Mouse (Mus musculus): ENCODE results near the gene Mta1.

The Mta1 gene

GRCm38 (mm10) chr12:113133861-113134403 is 35.9 kb downstream of the Mta1 start:
- DNase-seq (ENCODE audit: low read depth, low spot score) = no peak

DNA sequence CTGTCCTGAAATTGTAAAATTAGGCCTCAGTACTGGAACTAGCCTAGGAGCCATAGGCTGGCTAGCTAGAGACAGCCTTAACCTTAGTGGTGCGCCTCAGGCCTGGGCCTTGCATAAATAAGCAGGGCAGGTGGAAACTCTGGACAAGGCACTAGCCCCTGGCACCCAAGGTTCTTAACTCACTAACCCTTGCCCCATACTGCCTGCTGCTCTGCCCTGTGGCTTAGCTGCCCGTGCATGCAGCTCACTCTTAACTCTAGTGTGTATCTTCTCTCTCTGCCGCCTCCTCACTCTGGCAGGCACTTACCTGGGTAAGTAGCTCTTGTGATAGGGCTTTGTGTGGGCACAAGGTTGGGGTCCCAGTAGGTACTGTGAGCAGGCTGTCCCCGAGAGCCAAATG is 36.4 kb downstream of the Mta1 start:
- DNase-seq (ENCODE audit: low read depth, low spot score) = no peak

- DNase-seq (ENCODE audit: low read depth, low spot score) = no peak
Observed at GRCm38 (mm10) chr12:113135401-113135800, 37.3 kb downstream of the Mta1 start.

DNA sequence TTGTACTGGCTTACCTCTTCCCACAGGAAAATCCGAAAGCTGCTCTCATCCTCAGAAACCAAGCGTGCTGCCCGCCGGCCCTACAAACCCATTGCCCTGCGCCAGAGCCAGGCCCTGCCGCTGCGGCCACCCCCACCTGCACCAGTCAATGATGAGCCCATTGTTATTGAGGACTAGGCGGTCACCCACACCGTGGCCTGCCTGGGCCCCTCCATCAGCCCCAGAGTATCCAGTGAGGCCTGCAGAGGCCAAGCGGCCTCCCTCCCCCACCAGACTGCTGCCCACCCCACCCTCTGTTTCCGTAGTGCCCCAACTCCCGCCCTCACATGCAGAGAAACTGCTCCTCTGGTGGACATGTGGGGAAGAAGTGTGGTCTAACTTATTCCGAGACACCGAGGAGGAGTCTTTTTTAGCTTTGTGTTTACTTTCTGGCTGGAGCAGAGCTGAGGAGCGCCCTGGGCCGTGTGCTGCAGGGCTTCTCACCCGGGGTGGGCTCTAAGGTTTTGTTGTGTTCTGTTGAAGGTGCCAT is 38.5 kb downstream of the Mta1 start:
- DNase-seq (ENCODE audit: low read depth, low spot score) = no peak

DNA sequence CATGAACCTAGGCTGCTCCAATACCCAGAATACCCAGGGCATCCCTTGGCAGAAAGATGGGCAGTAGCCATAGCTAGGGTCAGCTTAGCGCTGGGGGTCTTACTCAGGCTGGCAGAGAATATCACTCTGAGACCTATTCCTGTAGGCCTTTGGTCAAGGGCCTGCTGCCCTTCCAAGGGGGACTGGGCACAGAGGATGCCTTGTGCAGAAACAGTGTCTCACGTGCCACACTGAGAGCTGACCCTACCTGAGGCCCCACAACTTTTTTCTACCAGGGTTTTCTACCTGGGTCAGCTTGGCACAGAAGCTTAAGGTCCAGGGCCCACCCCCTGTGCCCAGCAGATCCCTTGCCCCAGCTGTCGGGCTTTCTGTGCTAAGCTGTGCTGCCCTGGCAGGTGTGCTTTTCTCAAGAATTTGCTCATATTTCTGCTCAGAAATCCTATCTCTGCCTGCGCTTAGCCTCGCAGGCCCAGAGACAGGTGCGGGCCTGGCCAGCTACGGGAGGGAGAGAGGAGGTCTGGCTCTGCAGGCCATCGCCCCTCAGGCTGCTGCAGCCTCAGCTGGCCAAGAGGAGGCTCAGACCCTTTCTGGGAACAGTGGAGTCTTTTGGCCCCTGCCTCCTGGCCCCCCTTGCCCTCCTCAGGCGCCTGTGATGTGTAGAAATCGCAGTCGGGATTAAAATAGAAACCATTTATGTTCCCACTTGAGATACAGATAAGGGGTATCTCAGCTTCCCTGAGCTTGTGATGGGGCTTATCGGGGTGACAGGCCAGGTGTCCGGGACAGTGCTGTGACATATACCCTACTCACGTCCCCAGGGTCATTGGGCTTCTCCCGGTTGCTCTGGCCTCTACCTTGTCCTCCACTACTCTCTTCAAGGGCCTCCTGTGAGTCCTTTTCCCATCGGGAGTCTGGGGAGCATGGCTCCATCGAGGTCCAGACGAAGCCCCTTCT is 39.5 kb downstream of the Mta1 start:
- DNase-seq (ENCODE audit: low read depth, low spot score) = no peak

- no peak for DNase-seq (ENCODE audit: low read depth, low spot score)
Observed at GRCm38 (mm10) chr12:113138291-113138690, 40.2 kb downstream of the Mta1 start.

GRCm38 (mm10) chr12:113138901-113139864 is 41.1 kb downstream of the Mta1 start:
- no peak for DNase-seq (ENCODE audit: low read depth, low spot score)

DNA sequence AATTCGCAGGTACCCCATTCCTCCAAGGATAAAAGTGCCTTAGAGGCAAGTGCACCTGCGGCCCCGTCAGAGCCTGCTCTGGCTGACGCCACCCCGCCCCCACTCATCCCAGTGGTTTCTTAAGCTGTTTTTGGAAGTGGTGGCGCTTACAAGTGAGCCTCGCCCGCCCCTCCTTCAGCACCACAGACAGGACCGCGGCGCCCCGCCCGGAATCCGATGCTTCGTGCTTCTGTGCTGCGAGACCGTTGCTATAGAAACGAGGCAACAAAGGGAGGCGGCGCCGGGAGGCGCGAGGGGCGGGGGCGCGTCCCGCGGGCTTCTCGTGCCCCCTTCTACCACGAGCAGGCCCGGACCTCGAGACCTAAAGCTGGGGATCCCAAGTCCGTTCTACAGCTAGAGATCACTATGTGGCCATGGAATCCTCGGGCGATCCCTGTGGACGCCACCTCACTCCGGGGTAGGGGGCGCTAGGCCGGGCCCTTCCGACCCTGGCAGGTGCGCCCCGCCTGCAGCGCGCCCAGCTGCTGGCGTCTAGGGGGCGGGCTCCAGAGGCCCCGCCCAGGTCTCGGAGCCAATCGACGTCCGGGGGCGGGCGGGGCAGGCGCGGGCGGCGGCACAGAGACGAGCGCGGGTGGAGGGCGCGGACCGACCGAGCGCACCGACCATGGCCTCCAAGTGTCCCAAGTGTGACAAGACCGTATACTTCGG is 42.0 kb downstream of the Mta1 start, which contains the start of gene Crip2:
Gene Crip2 (plus strand): TSS at position 329 of the 708 bp plus-strand sequence.
- DNase-seq (ENCODE audit: low read depth, low spot score) = peak; percentile 95

DNA sequence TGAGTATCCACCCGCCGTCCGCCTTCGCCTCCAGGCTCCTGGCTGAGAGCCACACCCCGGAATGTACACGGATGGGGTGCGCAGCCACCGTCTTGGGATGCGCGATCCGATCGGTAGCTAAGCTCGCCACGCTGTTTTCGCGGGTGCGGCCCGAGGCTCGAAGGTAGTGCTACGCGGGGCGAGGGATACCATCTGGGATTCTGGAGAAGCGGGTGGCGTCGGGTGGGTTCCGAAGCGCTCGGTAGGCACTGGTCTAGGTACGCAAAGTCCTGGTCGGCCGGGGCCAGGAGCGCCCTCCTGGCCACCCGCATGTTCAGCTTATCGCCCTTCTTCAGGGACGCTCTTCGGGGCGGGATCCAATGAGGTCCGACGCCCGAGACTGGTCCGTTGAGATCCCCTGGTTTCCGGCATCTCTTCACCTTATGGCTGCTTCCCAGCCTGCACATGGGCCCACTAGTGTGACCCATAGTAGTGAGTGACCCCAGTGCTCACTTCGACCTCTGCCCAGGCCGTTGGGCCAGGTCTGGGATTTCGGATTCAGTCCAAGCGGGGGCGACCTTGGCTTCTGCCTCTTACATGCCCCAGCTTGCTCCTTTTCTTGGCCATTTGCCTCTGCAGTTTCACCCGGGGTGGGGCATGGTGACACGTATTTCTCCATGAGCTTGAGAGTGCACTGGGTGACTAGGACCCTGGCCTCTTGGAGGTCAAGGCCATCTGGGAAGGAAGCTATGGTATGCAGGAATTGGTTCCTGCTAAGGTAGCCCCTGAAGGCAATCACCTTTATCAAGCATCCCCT is 42.7 kb downstream of the Mta1 start:
- no peak for DNase-seq (ENCODE audit: low read depth, low spot score)

GRCm38 (mm10) chr12:113141531-113141973 is 43.5 kb downstream of the Mta1 start:
- peak; percentile 51 for DNase-seq (ENCODE audit: low read depth, low spot score)

- DNase-seq (ENCODE audit: low read depth, low spot score) = peak; percentile 36
Observed at GRCm38 (mm10) chr12:113142021-113142975, 44.2 kb downstream of the Mta1 start.

GRCm38 (mm10) chr12:113143164-113143563 is 45.1 kb downstream of the Mta1 start:
- no peak for DNase-seq (ENCODE audit: low read depth, low spot score)

DNA sequence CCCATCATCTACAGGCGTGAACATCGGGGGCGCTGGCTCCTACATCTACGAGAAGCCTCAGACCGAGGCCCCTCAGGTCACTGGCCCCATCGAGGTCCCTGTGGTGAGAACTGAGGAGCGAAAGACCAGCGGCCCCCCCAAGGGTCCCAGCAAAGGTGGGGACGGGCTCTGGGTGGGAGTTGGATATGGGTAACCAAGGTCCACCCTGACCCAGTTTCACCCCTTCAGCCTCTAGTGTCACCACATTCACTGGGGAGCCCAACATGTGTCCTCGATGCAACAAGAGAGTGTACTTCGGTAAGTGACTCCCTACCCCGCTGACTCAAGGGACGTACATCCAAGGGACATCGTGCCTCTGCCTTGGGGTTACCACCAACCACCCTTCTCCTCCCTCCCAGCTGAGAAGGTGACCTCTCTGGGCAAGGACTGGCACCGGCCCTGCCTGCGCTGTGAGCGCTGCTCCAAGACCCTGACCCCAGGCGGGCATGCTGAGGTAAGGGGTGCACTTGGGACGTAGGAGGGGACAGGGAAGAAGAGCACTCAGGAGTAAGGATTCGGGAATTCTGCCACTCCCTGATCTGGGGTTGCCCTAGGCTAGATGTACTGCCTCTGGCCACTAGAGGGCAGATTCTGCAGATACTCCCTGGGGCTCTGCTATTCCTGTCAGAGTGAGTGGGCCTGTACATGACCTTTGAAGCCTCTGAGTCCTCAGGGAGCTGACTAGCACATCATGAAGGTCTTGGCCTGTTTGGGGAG is 46.1 kb downstream of the Mta1 start:
- DNase-seq (ENCODE audit: low read depth, low spot score) = peak; percentile 64

DNA sequence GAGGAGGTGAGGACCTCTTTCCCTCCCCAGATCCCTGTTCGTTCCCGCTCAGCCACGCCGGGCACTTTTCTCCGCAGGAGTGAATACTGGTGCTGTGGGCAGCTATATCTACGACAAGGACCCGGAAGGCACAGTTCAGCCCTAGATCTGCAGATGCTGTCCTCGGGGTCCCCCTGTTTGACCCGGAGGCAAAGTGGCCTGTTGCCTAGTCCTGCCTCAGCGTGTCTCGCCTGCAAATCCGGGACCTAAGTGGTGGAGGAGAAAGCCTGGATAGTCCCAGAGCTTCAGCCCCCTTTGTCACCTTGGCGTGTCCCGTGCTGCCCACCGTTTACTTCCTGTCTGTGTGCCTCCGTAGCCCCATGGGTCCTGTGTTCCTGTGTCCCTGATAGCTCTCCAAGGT is 46.8 kb downstream of the Mta1 start:
- DNase-seq (ENCODE audit: low read depth, low spot score) = no peak

GRCm38 (mm10) chr12:113145591-113145990 is 47.5 kb downstream of the Mta1 start:
- DNase-seq (ENCODE audit: low read depth, low spot score) = no peak

DNA sequence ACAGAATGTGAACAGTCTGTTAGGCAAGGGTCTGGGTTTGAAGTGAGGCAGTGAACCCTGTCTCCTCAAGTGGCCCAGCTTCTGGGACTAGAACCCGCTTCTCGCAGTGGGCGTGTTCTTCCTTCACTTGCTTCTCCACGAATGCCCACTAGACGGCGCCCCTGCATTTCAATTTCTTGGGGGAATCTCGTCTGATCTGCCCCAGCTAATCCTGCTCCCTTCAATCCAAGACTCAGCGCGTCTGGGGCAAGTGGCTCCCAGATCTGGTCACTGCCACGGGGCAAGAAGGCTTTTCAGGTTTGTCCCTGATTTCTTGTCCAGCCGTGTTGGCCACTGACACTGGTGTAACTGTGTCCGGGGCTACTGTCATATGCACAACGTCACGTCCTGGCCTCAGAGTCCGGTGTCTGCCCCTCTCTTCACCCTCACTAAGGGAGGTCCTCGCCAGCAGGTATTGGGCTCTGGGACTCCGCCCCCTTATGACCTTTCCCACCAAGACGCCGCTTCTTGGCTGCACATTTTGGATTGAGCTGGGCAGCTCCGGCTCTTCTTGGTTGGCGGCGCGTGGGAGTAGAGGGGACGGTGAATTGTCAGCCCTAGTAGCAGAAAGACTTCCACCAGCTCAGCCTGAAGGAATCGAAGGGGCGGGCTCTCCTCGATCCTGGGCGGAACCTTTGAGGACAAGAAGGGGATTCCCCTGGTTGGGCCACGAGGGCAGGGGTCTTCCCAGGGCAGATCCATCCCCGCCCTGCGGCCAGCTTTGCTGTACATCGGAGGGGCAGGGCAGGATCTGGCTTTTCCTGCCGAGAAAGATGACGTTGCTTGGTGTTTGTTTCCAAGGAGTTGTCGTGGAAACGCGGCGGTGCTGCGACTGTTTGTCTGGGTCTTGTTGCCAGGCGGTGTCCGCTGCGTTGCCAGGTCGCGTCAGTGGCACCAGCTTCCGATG is 48.3 kb downstream of the Mta1 start, which contains the start of gene Crip1:
Gene Crip1 (plus strand): TSS at position 205 of the 946 bp plus-strand sequence.
- DNase-seq (ENCODE audit: low read depth, low spot score) = peak; percentile 82

DNA sequence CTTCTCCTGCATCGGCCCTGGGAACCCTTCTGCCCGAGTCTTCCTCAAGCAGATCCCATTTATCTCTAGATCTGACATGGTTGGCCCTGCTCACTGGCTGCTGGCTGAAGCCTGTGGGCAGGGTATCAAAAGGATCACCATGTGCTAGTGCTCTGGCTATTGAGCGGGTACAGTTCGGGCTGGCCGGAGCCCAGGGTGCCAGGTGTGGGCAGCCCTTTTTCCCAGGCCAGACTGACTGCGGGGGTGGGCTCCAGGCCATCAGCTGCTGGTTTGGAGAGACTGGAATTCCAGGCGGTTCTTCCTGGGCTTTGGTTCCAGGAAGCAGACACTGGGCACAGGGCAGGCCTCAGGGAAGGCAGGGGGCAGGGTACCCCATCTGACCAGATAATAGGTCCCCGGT is 49.4 kb downstream of the Mta1 start:
- peak; percentile 74 for DNase-seq (ENCODE audit: low read depth, low spot score)

Data from brain, adult 2 months (tissue).